Mouse (Mus musculus): Measurements from ENCODE around the gene Mtus2. TPM values are rescaled to one million over a fixed set of nuclear protein-coding genes. Genes with fewer than 3 reads are reported as not detected.

Gene Mtus2
- polyA plus RNA-seq, 1 experiment from 2014 or later: 15.5 TPM

- Histone ChIP-seq H3K4me1 (no peaks in the 10 kb centered on the region), H3K27me3 (replicated peaks) (no peaks in the 10 kb centered on the region), H3K27ac (no peak overlapping the region), H3K4me3 (replicated peaks) (no peak overlapping the region), H3K36me3 (no peaks in the 10 kb centered on the region), H3K9me3 (no peaks in the 10 kb centered on the region), H3K9ac (no peak overlapping the region), H3K4me2 (no peak overlapping the region)
- 80% methylated on average over 5 of the region's 5 CpGs for WGBS
- ATAC-seq (ENCODE audit: insufficient read depth, low FRiP score, low read depth): no peak
Measured at GRCm38 (mm10) chr5:148012156-148012555, 55.0 kb downstream of the Mtus2 start.

DNA sequence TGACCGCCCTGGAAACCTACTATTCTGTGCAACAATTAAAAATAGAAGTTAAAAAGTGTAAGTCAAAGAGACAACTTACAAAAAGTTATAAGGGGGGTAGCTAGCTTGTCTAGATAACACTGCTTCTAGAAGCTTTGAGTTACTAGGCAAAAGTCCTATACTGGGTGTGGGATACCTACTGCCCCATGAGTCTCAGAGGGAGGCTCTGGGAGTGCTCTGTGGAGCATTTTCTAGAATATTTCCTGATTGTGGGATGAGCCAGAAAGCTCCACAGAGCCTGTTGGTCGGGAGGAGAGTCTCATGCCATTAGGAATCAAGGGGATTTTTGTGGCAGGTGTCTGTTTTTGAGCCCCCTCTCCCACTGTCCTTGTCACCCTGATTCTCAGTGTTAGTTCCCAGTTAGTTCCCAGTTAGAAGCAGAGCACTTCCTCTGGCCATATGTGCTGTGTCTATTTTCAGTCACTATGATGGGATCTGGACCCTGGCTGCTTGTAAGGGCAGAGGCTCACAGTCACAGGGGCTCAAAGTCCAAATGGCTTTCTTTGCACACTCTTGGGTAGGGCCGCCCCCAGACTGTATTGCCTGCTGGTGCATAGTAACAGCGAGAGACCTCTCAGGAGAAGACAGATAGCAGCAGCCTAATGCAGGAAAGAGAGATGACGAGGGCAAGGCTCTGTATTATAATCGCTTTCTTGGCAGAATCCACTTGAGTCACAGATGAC, 57.2 kb downstream of the Mtus2 start:
- Histone ChIP-seq H3K36me3 (no peaks in the 10 kb centered on the region), H3K27ac (no peak overlapping the region), H3K4me1 (no peaks in the 10 kb centered on the region), H3K9ac (no peak overlapping the region), H3K4me2 (no peak overlapping the region), H3K9me3 (no peaks in the 10 kb centered on the region), H3K4me3 (replicated peaks) (no peak overlapping the region), H3K27me3 (replicated peaks) (no peaks in the 10 kb centered on the region)
- WGBS: 62% methylated on average over 6 of the region's 6 CpGs
- ATAC-seq (ENCODE audit: insufficient read depth, low FRiP score, low read depth): peak; percentile 63; the same call in 1 of the 2 replicates

GRCm38 (mm10) chr5:148015383-148015782, 58.3 kb downstream of the Mtus2 start:
- H3K4me3 ChIP-seq (replicated peaks): no peak overlapping the region
- no peak for ATAC-seq (ENCODE audit: insufficient read depth, low FRiP score, low read depth)
- no peak overlapping the region for H3K4me2 ChIP-seq
- no peaks in the 10 kb centered on the region for H3K36me3 ChIP-seq
- no peaks in the 10 kb centered on the region for H3K4me1 ChIP-seq
- no peak overlapping the region for H3K27ac ChIP-seq
- H3K9ac ChIP-seq: no peak overlapping the region
- H3K9me3 ChIP-seq: no peaks in the 10 kb centered on the region
- H3K27me3 ChIP-seq (replicated peaks): no peaks in the 10 kb centered on the region
- 60% methylated on average over 8 of the region's 8 CpGs for WGBS

DNA sequence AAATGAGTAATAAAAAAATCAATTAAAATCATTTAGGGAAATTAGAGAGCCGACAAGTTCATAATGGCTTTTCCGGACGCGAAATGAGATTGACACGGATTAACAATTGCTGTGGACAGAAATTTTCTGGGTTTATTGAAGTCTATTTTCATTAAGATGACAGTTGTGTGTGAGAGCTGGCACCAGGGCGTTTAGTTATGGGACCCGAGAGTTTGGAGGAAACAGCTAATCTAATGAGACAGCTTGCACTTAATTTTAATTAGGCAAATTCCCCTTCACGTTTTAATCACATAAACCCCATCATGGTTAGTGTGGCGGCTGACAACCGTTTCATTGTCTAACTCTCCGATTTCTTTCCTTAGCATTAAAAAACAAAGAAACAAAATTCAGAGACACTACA, 60.3 kb downstream of the Mtus2 start:
- no peaks in the 10 kb centered on the region for H3K9me3 ChIP-seq
- WGBS: 89% methylated on average over 11 of the region's 11 CpGs
- H3K4me1 ChIP-seq: no peaks in the 10 kb centered on the region
- H3K27me3 ChIP-seq (replicated peaks): no peaks in the 10 kb centered on the region
- H3K4me2 ChIP-seq: no peak overlapping the region
- no peak overlapping the region for H3K9ac ChIP-seq
- no peak overlapping the region for H3K27ac ChIP-seq
- no peak for ATAC-seq (ENCODE audit: insufficient read depth, low FRiP score, low read depth)
- H3K36me3 ChIP-seq: no peaks in the 10 kb centered on the region
- H3K4me3 ChIP-seq (replicated peaks): no peak overlapping the region

GRCm38 (mm10) chr5:148022784-148023183, 65.7 kb downstream of the Mtus2 start:
- WGBS: 73% methylated on average over 4 of the region's 4 CpGs
- Histone ChIP-seq H3K27ac (no peak overlapping the region), H3K9ac (no peak overlapping the region), H3K4me3 (replicated peaks) (no peak overlapping the region), H3K4me1 (no peaks in the 10 kb centered on the region), H3K36me3 (no peaks in the 10 kb centered on the region), H3K9me3 (no peaks in the 10 kb centered on the region), H3K4me2 (no peak overlapping the region), H3K27me3 (replicated peaks) (no peaks in the 10 kb centered on the region)
- no peak for ATAC-seq (ENCODE audit: insufficient read depth, low FRiP score, low read depth)

DNA sequence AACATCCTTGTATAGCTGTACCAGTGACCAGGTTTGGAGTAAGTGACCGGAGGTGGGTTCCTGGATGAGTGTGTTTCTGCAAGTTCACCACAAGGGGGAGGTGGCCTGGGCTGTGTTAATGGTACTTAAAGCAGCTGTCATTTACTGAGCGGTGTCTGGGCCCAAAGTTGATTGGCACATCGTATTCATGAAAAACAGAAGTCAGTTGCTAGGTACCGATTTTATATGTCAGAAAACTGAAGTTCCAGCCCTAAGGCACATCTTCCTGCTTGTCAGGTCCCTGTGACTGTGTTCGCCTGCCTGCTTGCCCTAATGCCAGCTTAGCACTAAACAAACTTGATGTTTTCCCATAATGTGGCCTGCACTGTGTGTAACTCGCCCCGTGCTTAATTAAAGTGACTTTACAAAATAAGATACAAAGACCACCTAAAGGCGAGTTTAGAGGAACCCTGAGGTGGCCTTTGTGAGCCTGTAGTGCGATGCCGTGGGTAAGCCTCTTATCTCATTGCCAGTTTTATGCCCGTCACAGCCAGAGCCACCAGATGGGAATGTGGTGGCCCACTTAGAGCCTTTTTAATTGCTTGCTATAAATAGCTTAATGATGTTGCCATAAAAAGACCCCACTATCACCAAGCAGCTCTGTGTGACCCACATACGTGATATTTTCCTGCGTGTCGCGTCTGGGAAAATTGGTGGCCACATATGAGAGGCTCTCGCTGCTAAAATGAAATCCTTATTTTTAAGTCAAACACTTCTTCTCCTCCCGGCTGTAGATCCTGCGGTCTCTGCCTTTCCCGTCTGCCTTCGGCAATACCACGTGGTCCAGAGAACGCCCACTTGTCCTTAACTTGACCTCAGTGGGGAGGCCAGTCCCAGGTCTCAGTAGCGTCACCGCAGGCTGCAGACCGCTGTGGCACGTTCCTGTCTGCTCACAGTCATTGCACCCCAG, 69.6 kb downstream of the Mtus2 start:
- WGBS: 57% methylated on average over 26 of the region's 26 CpGs
- H3K4me2 ChIP-seq: no peak overlapping the region

GRCm38 (mm10) chr5:148027985-148028384, 70.9 kb downstream of the Mtus2 start:
- ATAC-seq (ENCODE audit: insufficient read depth, low FRiP score, low read depth): no peak
- no peaks in the 10 kb centered on the region for H3K4me1 ChIP-seq
- no peak overlapping the region for H3K9ac ChIP-seq
- no peaks in the 10 kb centered on the region for H3K36me3 ChIP-seq
- 72% methylated on average over 13 of the region's 13 CpGs for whole genome bisulfite sequencing
- no peak overlapping the region for H3K4me3 ChIP-seq (replicated peaks)
- no peaks in the 10 kb centered on the region for H3K9me3 ChIP-seq
- no peak overlapping the region for H3K27ac ChIP-seq
- H3K4me2 ChIP-seq: no peak overlapping the region
- no peaks in the 10 kb centered on the region for H3K27me3 ChIP-seq (replicated peaks)

More for the DNA sequence above, 69.6 kb downstream of the Mtus2 start:
- no peak overlapping the region for H3K27ac ChIP-seq
- H3K4me1 ChIP-seq: no peaks in the 10 kb centered on the region
- no peaks in the 10 kb centered on the region for H3K36me3 ChIP-seq
- no peaks in the 10 kb centered on the region for H3K27me3 ChIP-seq (replicated peaks)
- ATAC-seq (ENCODE audit: insufficient read depth, low FRiP score, low read depth): no peak
- no peak overlapping the region for H3K9ac ChIP-seq
- H3K9me3 ChIP-seq: no peaks in the 10 kb centered on the region
- no peak overlapping the region for H3K4me3 ChIP-seq (replicated peaks)

GRCm38 (mm10) chr5:148041661-148042060, 84.5 kb downstream of the Mtus2 start:
- H3K27ac ChIP-seq: no peak overlapping the region
- no peaks in the 10 kb centered on the region for H3K27me3 ChIP-seq (replicated peaks)
- no peaks in the 10 kb centered on the region for H3K9me3 ChIP-seq
- no peaks in the 10 kb centered on the region for H3K36me3 ChIP-seq
- ATAC-seq (ENCODE audit: insufficient read depth, low FRiP score, low read depth): no peak
- H3K4me3 ChIP-seq (replicated peaks): no peak overlapping the region
- no peak overlapping the region for H3K4me2 ChIP-seq
- H3K4me1 ChIP-seq: no peaks in the 10 kb centered on the region
- WGBS: 89% methylated on average over 7 of the region's 7 CpGs
- no peak overlapping the region for H3K9ac ChIP-seq

DNA sequence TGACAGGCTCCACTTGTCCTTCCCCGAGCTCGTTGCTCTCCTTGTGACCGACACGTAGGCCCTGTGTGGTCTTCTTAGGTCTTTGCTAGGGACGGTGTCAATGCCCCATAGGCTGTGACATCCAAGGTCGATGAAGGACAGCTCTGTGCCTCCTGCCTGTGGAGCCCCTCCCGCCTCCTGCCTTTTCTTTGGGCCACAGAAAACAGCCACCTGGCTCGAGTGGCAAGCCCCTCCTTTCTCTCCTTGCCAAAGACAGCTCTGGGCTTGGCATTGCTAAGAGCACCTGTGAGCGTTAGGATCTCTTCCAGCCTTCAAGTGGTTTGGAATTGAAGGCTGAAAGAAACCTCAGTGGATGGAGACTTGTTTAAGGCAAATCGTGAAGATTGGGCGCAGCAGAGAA, 91.1 kb downstream of the Mtus2 start:
- ATAC-seq (ENCODE audit: insufficient read depth, low FRiP score, low read depth): no peak
- no peaks in the 10 kb centered on the region for H3K9me3 ChIP-seq
- H3K4me1 ChIP-seq: no peaks in the 10 kb centered on the region
- H3K4me2 ChIP-seq: no peak overlapping the region
- no peaks in the 10 kb centered on the region for H3K27me3 ChIP-seq (replicated peaks)
- no peak overlapping the region for H3K4me3 ChIP-seq (replicated peaks)
- no peaks in the 10 kb centered on the region for H3K36me3 ChIP-seq
- no peak overlapping the region for H3K9ac ChIP-seq
- H3K27ac ChIP-seq: no peak overlapping the region
- WGBS: 76% methylated on average over 11 of the region's 11 CpGs

GRCm38 (mm10) chr5:148049304-148049703, 92.2 kb downstream of the Mtus2 start:
- Histone ChIP-seq H3K27ac (no peak overlapping the region), H3K4me2 (no peak overlapping the region), H3K9ac (no peak overlapping the region), H3K9me3 (no peaks in the 10 kb centered on the region), H3K4me3 (replicated peaks) (no peak overlapping the region), H3K36me3 (no peaks in the 10 kb centered on the region), H3K27me3 (replicated peaks) (no peaks in the 10 kb centered on the region), H3K4me1 (no peaks in the 10 kb centered on the region)
- 89% methylated on average over 2 of the region's 2 CpGs for WGBS
- ATAC-seq (ENCODE audit: insufficient read depth, low FRiP score, low read depth): no peak

GRCm38 (mm10) chr5:148052846-148053608, 95.9 kb downstream of the Mtus2 start:
- H3K4me3 ChIP-seq (replicated peaks): no peak overlapping the region
- 64% methylated on average over 13 of the region's 13 CpGs for WGBS
- H3K9ac ChIP-seq: no peak overlapping the region
- H3K27me3 ChIP-seq (replicated peaks): no peaks in the 10 kb centered on the region
- no peaks in the 10 kb centered on the region for H3K36me3 ChIP-seq
- no peaks in the 10 kb centered on the region for H3K4me1 ChIP-seq
- no peak overlapping the region for H3K27ac ChIP-seq
- H3K4me2 ChIP-seq: no peak overlapping the region
- H3K9me3 ChIP-seq: no peaks in the 10 kb centered on the region
- no peak for ATAC-seq (ENCODE audit: insufficient read depth, low FRiP score, low read depth)

GRCm38 (mm10) chr5:148053609-148053990, 96.5 kb downstream of the Mtus2 start:
- no peaks in the 10 kb centered on the region for H3K36me3 ChIP-seq
- no peak overlapping the region for H3K4me2 ChIP-seq
- H3K9me3 ChIP-seq: no peaks in the 10 kb centered on the region
- H3K4me1 ChIP-seq: no peaks in the 10 kb centered on the region
- whole genome bisulfite sequencing: 73% methylated on average over 4 of the region's 4 CpGs
- no peak overlapping the region for H3K9ac ChIP-seq
- no peak overlapping the region for H3K27ac ChIP-seq
- no peaks in the 10 kb centered on the region for H3K27me3 ChIP-seq (replicated peaks)
- ATAC-seq (ENCODE audit: insufficient read depth, low FRiP score, low read depth): no peak
- H3K4me3 ChIP-seq (replicated peaks): no peak overlapping the region
